ENCODE assay signal across 24 mouse cellular contexts in the genomic region with DNA sequence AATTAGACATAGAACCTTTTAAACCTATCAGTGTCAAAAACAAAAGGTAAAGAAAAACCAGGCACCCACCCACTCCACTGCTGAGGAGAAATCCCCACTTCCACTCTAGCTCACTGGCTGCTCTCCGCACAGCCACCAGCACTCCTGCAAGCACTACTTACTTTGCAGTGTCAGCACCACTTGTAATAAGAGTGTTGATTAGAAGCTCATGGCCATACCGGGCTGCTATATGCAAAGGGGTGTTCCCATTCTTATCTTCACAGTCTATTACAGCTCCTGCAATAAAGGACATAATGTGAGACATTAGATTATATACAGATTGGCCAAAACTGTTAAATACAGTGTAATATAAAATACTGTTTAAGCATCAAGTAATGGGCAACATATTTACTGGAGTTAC.
DNase-seq lines count a peak whose midpoint lies in the region; ATAC-seq and TF ChIP-seq lines count a peak whose summit lies in the region.
"Had no signal": no experiment of that assay in that cellular context is flagged by ENCODE, and none has a peak within 500 bp of the region (broad histone marks: within the 10 kb centered on the region; RNA-seq: fewer than 3 reads in every experiment).

No protein-coding gene starts in this region.

- peaks cover 2% of the 10 kb centered on the region; the same call in 1 of the 2 replicates for H3K36me3 ChIP-seq in liver, embryonic 11.5 days (ENCODE audit: control insufficient read depth, insufficient read depth, low read length)
- peaks cover 29% of the 10 kb centered on the region for H3K36me3 ChIP-seq in liver, postnatal 0 days (replicated peaks; ENCODE audit: insufficient read depth, low read length)
- H3K36me3 ChIP-seq in MEL (ENCODE audit: control insufficient read depth in 1 of 2, insufficient read depth in 2 of 2, low read length in 2 of 2), result peaks cover 0 to 56% of the 10 kb centered on the region in 2 experiments
- H3K36me3 ChIP-seq in liver, embryonic 15.5 days (replicated peaks), result peaks cover 23% of the 10 kb centered on the region

- TF ChIP-seq POLR2A in MEL (IDR thresholded peaks at IDR 0.05; ENCODE audit: control insufficient read depth in 1 of 2, insufficient read depth in 1 of 2, low read depth in 1 of 2, low read length in 2 of 2, poor library complexity in 1 of 2), result no peak

- no peak overlapping the region for H3K9ac ChIP-seq in liver, embryonic 11.5 days (ENCODE audit: low read depth, low read length)
- H3K9ac ChIP-seq in liver, postnatal 0 days (replicated peaks), result no peak overlapping the region
- H3K9ac ChIP-seq in MEL (ENCODE audit: control insufficient read depth, low read depth, low read length, poor library complexity, severe bottlenecking), result no peak overlapping the region
- no peak overlapping the region for H3K9ac ChIP-seq in liver, embryonic 15.5 days
- H3K9ac ChIP-seq: embryonic facial prominence, embryonic 12.5 days; embryonic facial prominence, embryonic 15.5 days; forebrain, embryonic 15.5 days; heart, embryonic 12.5 days; heart, embryonic 15.5 days; hindbrain, embryonic 13.5 days had no signal

- no peak overlapping the region for H3K4me2 ChIP-seq in liver, embryonic 11.5 days
- H3K4me2 ChIP-seq in liver, postnatal 0 days (ENCODE audit: low read depth, low read length), result no peak overlapping the region
- no peak overlapping the region for H3K4me2 ChIP-seq in liver, embryonic 15.5 days
- H3K4me2 ChIP-seq: embryonic facial prominence, embryonic 12.5 days; embryonic facial prominence, embryonic 15.5 days; forebrain, embryonic 15.5 days; heart, embryonic 12.5 days; heart, embryonic 15.5 days; hindbrain, embryonic 13.5 days had no signal

- no peak overlapping the region for H3K4me3 ChIP-seq in liver, embryonic 11.5 days (ENCODE audit: low read depth, low read length)
- H3K4me3 ChIP-seq in liver, postnatal 0 days (ENCODE audit: low read depth, low read length), result no peak overlapping the region
- H3K4me3 ChIP-seq in MEL (ENCODE audit: control insufficient read depth in 1 of 2, insufficient read depth in 1 of 2, low read depth in 2 of 2, low read length in 2 of 2), result no peak overlapping the region
- no peak overlapping the region for H3K4me3 ChIP-seq in liver, embryonic 15.5 days (replicated peaks)
- H3K4me3 ChIP-seq: embryonic facial prominence, embryonic 12.5 days; embryonic facial prominence, embryonic 15.5 days; forebrain, embryonic 15.5 days; heart, embryonic 12.5 days; heart, embryonic 15.5 days; hindbrain, embryonic 10.5 days; hindbrain, embryonic 13.5 days had no signal

- no peak overlapping the region for H3K27ac ChIP-seq in liver, embryonic 11.5 days (ENCODE audit: low read depth, low read length)
- H3K27ac ChIP-seq in liver, postnatal 0 days (ENCODE audit: low read depth), result no peak overlapping the region
- H3K27ac ChIP-seq in MEL (ENCODE audit: control insufficient read depth, low read depth, low read length), result no peak overlapping the region
- no peak overlapping the region for H3K27ac ChIP-seq in liver, embryonic 15.5 days (replicated peaks)
- H3K27ac ChIP-seq: embryonic facial prominence, embryonic 12.5 days; embryonic facial prominence, embryonic 15.5 days; forebrain, embryonic 15.5 days; heart, embryonic 15.5 days; hindbrain, embryonic 10.5 days; hindbrain, embryonic 13.5 days had no signal

- TF ChIP-seq EP300 in liver, postnatal 0 days (IDR thresholded peaks at IDR 0.05; ENCODE audit: low read depth), result no peak
- no peak for TF ChIP-seq EP300 in MEL (IDR thresholded peaks at IDR 0.05; ENCODE audit: low read depth in 1 of 2, low read length in 2 of 2)

- peak; percentile 62 for ATAC-seq in liver, embryonic 11.5 days (replicated peaks; ENCODE audit: low FRiP score)
- ATAC-seq in liver, postnatal 0 days, result no peak
- ATAC-seq in liver, embryonic 15.5 days (ENCODE audit: insufficient read depth), result peak; percentile 66
- peak; percentile 87 for ATAC-seq in megakaryocyte-erythroid progenitor cell, adult 5-6 weeks (replicated peaks; ENCODE audit: low FRiP score, low TSS enrichment, poor library complexity, severe bottlenecking)
- ATAC-seq: forebrain, embryonic 15.5 days; Patski had no signal

- H3K9me3 ChIP-seq in liver, embryonic 11.5 days (ENCODE audit: control insufficient read depth, low read length), result no peaks in the 10 kb centered on the region
- H3K9me3 ChIP-seq in liver, postnatal 0 days (ENCODE audit: low read length), result no peaks in the 10 kb centered on the region
- H3K9me3 ChIP-seq in MEL (replicated peaks; ENCODE audit: insufficient read depth, low read length), result no peaks in the 10 kb centered on the region
- H3K9me3 ChIP-seq in liver, embryonic 15.5 days (replicated peaks), result no peaks in the 10 kb centered on the region
- H3K9me3 ChIP-seq: embryonic facial prominence, embryonic 12.5 days; embryonic facial prominence, embryonic 15.5 days; forebrain, embryonic 15.5 days; heart, embryonic 12.5 days; heart, embryonic 15.5 days; hindbrain, embryonic 10.5 days; hindbrain, embryonic 13.5 days had no signal

- no peak for TF ChIP-seq RAD21 in MEL (IDR thresholded peaks at IDR 0.05; ENCODE audit: low read depth, low read length)

- 75% methylated on average over 2 of the region's 2 CpGs for WGBS in liver, embryonic 11.5 days
- WGBS in liver, postnatal 0 days (ENCODE audit: insufficient replicate concordance), result 71% methylated on average over 2 of the region's 2 CpGs
- WGBS in liver, embryonic 15.5 days (ENCODE audit: insufficient replicate concordance), result 46% methylated on average over 2 of the region's 2 CpGs

- TF ChIP-seq CTCF in liver, postnatal 0 days (IDR thresholded peaks at IDR 0.05; ENCODE audit: low read depth), result no peak
- no peak for TF ChIP-seq CTCF in MEL (IDR thresholded peaks at IDR 0.05 in 2 of 3, conservative IDR thresholded peaks at IDR 0.05 in 1 of 3; ENCODE audit: control insufficient read depth in 1 of 3, insufficient read depth in 1 of 3, low read depth in 2 of 3, low read length in 3 of 3, poor library complexity in 1 of 3, severe bottlenecking in 1 of 3)

- H3K79me2 ChIP-seq in MEL (ENCODE audit: control insufficient read depth, insufficient read depth, low read length, poor library complexity), result 0 out of 2 replicates have a peak, but pooled peaks cover 2% of the 10 kb centered on the region

- DNase-seq in liver, embryonic 11.5 days (ENCODE audit: low spot score), result no peak
- DNase-seq in liver, postnatal 0 days, result no peak
- peak; percentile 26 for DNase-seq in MEL (ENCODE audit: low read depth, low spot score)
- no peak for DNase-seq in cerebellum, adult 18-20 months
- DNase-seq in kidney, adult 18-20 months, result no peak
- DNase-seq: adrenal gland, postnatal 10 days; adrenal gland, postnatal 36 days; cerebellum, adult 2 months; cerebellum, adult 9-11 months; cerebellum, postnatal 25 days; gastrocnemius, postnatal 25 days; heart, adult 18-20 months; heart, postnatal 10 days; heart, postnatal 36 days had no signal

- no peaks in the 10 kb centered on the region for H3K27me3 ChIP-seq in liver, embryonic 11.5 days (replicated peaks; ENCODE audit: control insufficient read depth, insufficient read depth, low read length)
- no peaks in the 10 kb centered on the region for H3K27me3 ChIP-seq in liver, postnatal 0 days (ENCODE audit: insufficient read depth, low read length)
- no peaks in the 10 kb centered on the region for H3K27me3 ChIP-seq in MEL (ENCODE audit: control insufficient read depth in 1 of 2, insufficient read depth in 2 of 2, low read length in 2 of 2)
- H3K27me3 ChIP-seq in liver, embryonic 15.5 days, result no peaks in the 10 kb centered on the region
- H3K27me3 ChIP-seq: embryonic facial prominence, embryonic 12.5 days; embryonic facial prominence, embryonic 15.5 days; forebrain, embryonic 15.5 days; heart, embryonic 12.5 days; heart, embryonic 15.5 days; hindbrain, embryonic 13.5 days; Patski had no signal

- no peaks in the 10 kb centered on the region for H3K4me1 ChIP-seq in liver, embryonic 11.5 days (replicated peaks; ENCODE audit: control insufficient read depth, insufficient read depth, low read length)
- H3K4me1 ChIP-seq in liver, postnatal 0 days (ENCODE audit: insufficient read depth), result no peaks in the 10 kb centered on the region
- no peaks in the 10 kb centered on the region for H3K4me1 ChIP-seq in MEL (ENCODE audit: control insufficient read depth in 1 of 2, insufficient read depth in 2 of 2, low read length in 2 of 2)
- H3K4me1 ChIP-seq in liver, embryonic 15.5 days (replicated peaks), result peaks cover 3% of the 10 kb centered on the region; the same call in 1 of the 2 replicates
- H3K4me1 ChIP-seq: embryonic facial prominence, embryonic 12.5 days; embryonic facial prominence, embryonic 15.5 days; forebrain, embryonic 15.5 days; heart, embryonic 15.5 days; hindbrain, embryonic 10.5 days; hindbrain, embryonic 13.5 days had no signal

TF ChIP-seq in MEL, 35 proteins besides CTCF, POLR2A, EP300 and RAD21:
- TF ChIP-seq USF2 (IDR thresholded peaks at IDR 0.05; ENCODE audit: borderline replicate concordance in 1 of 2, insufficient read depth in 1 of 2, low read depth in 1 of 2, low read length in 2 of 2), result no peak
- TF ChIP-seq MXI1 (IDR thresholded peaks at IDR 0.05; ENCODE audit: low read depth, low read length), result no peak
- TF ChIP-seq RCOR1 (IDR thresholded peaks at IDR 0.05; ENCODE audit: low read depth, low read length), result no peak
- TF ChIP-seq TCF12 (IDR thresholded peaks at IDR 0.05; ENCODE audit: low read depth, low read length), result no peak
- no peak for TF ChIP-seq ELF1 (IDR thresholded peaks at IDR 0.05; ENCODE audit: low read depth, low read length)
TF ChIP-seq in MEL: peak in this region for 0.
